Mouse (Mus musculus) ES-E14 (cell line): ENCODE measurements around the gene Usp19.

Experiments
- CHD2 ChIP-seq: IDR thresholded peaks from 2 replicates; pipeline ENCODE4 v1.6.1; 2014; ENCODE audit warnings: mild to moderate bottlenecking, low read depth, low read length, inconsistent platforms
- HCFC1 ChIP-seq: IDR thresholded peaks from 2 replicates; pipeline ENCODE4 v1.6.1; 2012; ENCODE audit warnings: low read length, inconsistent platforms, borderline replicate concordance; ENCODE audit not compliant: insufficient read depth
- MAFK ChIP-seq: IDR thresholded peaks from 2 replicates; pipeline ENCODE4 v1.6.1; 2014; ENCODE audit warnings: mild to moderate bottlenecking, low read depth, low read length, inconsistent platforms; ENCODE audit not compliant: insufficient read depth
- ZC3H11A ChIP-seq: IDR thresholded peaks from 2 replicates; pipeline ENCODE4 v1.6.1; 2012; ENCODE audit warnings: low read depth, mild to moderate bottlenecking, inconsistent platforms, low read length, borderline replicate concordance
- ZNF384 ChIP-seq: IDR thresholded peaks from 2 replicates; pipeline ENCODE4 v1.6.1; 2012; ENCODE audit warnings: low read depth, low read length, inconsistent platforms

- TF ChIP-seq ZC3H11A (no peak), CHD2 (no peak), HCFC1 (no peak), ZNF384 (no peak), MAFK (no peak)
Measured at GRCm38 (mm10) chr9:108493246-108493645, 2.8 kb downstream of the Usp19 start.
